ENCODE assay signal across 8 mouse cellular contexts in the genomic region with DNA sequence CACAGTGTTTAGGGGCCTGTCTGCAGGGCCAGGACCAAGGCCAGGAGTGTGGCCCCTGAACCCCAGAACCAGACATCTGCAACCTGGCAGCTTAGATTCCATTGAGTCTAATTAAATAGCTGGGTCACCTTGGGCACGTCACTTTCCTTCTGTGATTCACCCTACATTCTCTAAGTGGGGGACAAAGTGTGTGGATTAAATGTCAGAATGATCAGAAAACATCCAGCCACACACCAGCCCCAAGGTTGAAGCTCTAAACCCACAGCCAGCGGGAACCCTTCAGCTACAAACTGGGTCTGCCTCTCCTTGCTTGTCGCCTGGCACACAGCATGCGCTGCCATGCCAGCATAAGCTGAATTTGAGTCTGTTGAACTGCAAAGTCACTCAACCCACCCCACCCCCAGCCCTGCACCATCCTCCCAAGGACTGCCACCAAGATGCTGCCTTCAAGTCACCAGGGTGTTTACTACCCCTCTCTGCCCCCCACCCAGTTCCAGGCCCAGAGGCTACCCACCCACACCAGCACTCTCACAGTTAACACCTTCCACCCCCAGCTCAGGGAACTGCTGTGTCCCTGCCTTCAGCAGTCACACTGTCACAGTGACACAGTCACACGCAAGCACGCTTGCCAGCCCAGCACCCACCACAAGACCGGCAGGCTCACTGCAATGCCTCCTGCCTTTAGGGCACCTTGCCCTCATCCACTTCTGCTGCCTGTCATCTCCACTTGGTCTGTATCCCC. TPM values are rescaled to one million over a fixed set of nuclear protein-coding genes. Genes with fewer than 3 reads are reported as not detected.
A peak's percentile ranks its signal among the peaks of the same experiment; 100 is the strongest.
DNase-seq lines count a peak whose midpoint lies in the region; ATAC-seq and TF ChIP-seq lines count a peak whose summit lies in the region.

No protein-coding gene starts in this region.

- TF ChIP-seq RAD21 in MEL (IDR thresholded peaks at IDR 0.05; ENCODE audit: low read depth, low read length), result no peak

- no peaks in the 10 kb centered on the region for H3K79me2 ChIP-seq in MEL (ENCODE audit: control insufficient read depth, insufficient read depth, low read length, poor library complexity)

- H3K4me3 ChIP-seq in heart, embryonic 13.5 days, result peak overlapping the region; percentile 67
- H3K4me3 ChIP-seq in MEL (ENCODE audit: control insufficient read depth in 1 of 2, insufficient read depth in 1 of 2, low read depth in 2 of 2, low read length in 2 of 2), result no peak overlapping the region
- H3K4me3 ChIP-seq in liver, embryonic 15.5 days (replicated peaks), result no peak overlapping the region
- no peak overlapping the region for H3K4me3 ChIP-seq in lung, adult 2 months (replicated peaks; ENCODE audit: extremely low read depth, low read depth, low read length)

- peaks cover 68% of the 10 kb centered on the region for H3K27me3 ChIP-seq in heart, embryonic 13.5 days (replicated peaks)
- peaks cover 0 to 7% of the 10 kb centered on the region in 2 experiments; a peak in 2 of 4 replicates for H3K27me3 ChIP-seq in MEL (ENCODE audit: control insufficient read depth in 1 of 2, insufficient read depth in 2 of 2, low read length in 2 of 2)
- H3K27me3 ChIP-seq in liver, embryonic 15.5 days, result peaks cover 67% of the 10 kb centered on the region

- TF ChIP-seq EP300 in MEL (IDR thresholded peaks at IDR 0.05; ENCODE audit: low read depth in 1 of 2, low read length in 2 of 2), result no peak

- H3K4me2 ChIP-seq in heart, embryonic 13.5 days, result peak overlapping the region; percentile 96
- H3K4me2 ChIP-seq in liver, embryonic 15.5 days, result peak overlapping the region; percentile 69

- intact Hi-C loops in heart, postnatal 14 days (cut with DNase I), result no loop called here

- H3K9me3 ChIP-seq in heart, embryonic 13.5 days, result no peaks in the 10 kb centered on the region
- no peaks in the 10 kb centered on the region for H3K9me3 ChIP-seq in MEL (replicated peaks; ENCODE audit: insufficient read depth, low read length)
- no peaks in the 10 kb centered on the region for H3K9me3 ChIP-seq in liver, embryonic 15.5 days (replicated peaks)

- no peak for TF ChIP-seq POLR2A in MEL (IDR thresholded peaks at IDR 0.05; ENCODE audit: control insufficient read depth in 1 of 2, insufficient read depth in 1 of 2, low read depth in 1 of 2, low read length in 2 of 2, poor library complexity in 1 of 2)
- TF ChIP-seq POLR2A in lung, adult 2 months (IDR thresholded peaks at IDR 0.05; ENCODE audit: borderline replicate concordance, extremely low read depth, low read depth, low read length), result no peak

- WGBS in heart, embryonic 13.5 days, result 60% methylated on average over 7 of the region's 7 CpGs
- WGBS in liver, embryonic 15.5 days (ENCODE audit: insufficient replicate concordance), result 61% methylated on average over 7 of the region's 7 CpGs
- 66% methylated on average over 7 of the region's 7 CpGs for WGBS in lung, adult 2 months

- no peak overlapping the region for H3K27ac ChIP-seq in heart, embryonic 13.5 days (replicated peaks)
- H3K27ac ChIP-seq in MEL (ENCODE audit: control insufficient read depth, low read depth, low read length), result no peak overlapping the region
- no peak overlapping the region for H3K27ac ChIP-seq in liver, embryonic 15.5 days (replicated peaks)

- no peak for DNase-seq in heart, postnatal 14 days
- DNase-seq in MEL (ENCODE audit: low read depth, low spot score), result peak; percentile 19
- DNase-seq in frontal cortex, adult 2 months (ENCODE audit: extremely low spot score in 1 of 2, low spot score in 1 of 2), result peak; percentile 67 to 80
- no peak for DNase-seq in ovary, postnatal 36 days (ENCODE audit: low spot score)
- no peak for DNase-seq in lung, adult 2 months
- no peak for DNase-seq in adrenal gland, postnatal 10 days

- H3K9ac ChIP-seq in heart, embryonic 13.5 days, result peak overlapping the region; percentile 85; the same call in 1 of the 2 replicates
- H3K9ac ChIP-seq in MEL (ENCODE audit: control insufficient read depth, low read depth, low read length, poor library complexity, severe bottlenecking), result no peak overlapping the region
- no peak overlapping the region for H3K9ac ChIP-seq in liver, embryonic 15.5 days

- no peak for TF ChIP-seq CTCF in MEL (IDR thresholded peaks at IDR 0.05 in 2 of 3, conservative IDR thresholded peaks at IDR 0.05 in 1 of 3; ENCODE audit: control insufficient read depth in 1 of 3, insufficient read depth in 1 of 3, low read depth in 2 of 3, low read length in 3 of 3, poor library complexity in 1 of 3, severe bottlenecking in 1 of 3)
- TF ChIP-seq CTCF in lung, adult 2 months (IDR thresholded peaks at IDR 0.05; ENCODE audit: insufficient read depth, low read length), result no peak

- no peaks in the 10 kb centered on the region for H3K36me3 ChIP-seq in heart, embryonic 13.5 days
- H3K36me3 ChIP-seq in MEL (ENCODE audit: control insufficient read depth in 1 of 2, insufficient read depth in 2 of 2, low read length in 2 of 2), result peaks cover 0 to 5% of the 10 kb centered on the region in 2 experiments; a peak in 1 of 4 replicates
- H3K36me3 ChIP-seq in liver, embryonic 15.5 days (replicated peaks), result no peaks in the 10 kb centered on the region

- no peak for ATAC-seq in heart, embryonic 13.5 days (ENCODE audit: extremely low read depth, insufficient number of reproducible peaks, low FRiP score, low TSS enrichment)
- no peak for ATAC-seq in liver, embryonic 15.5 days (ENCODE audit: insufficient read depth)

- H3K4me1 ChIP-seq in heart, embryonic 13.5 days, result peaks cover 40% of the 10 kb centered on the region
- peaks cover 0 to 19% of the 10 kb centered on the region in 2 experiments; a peak in 2 of 4 replicates for H3K4me1 ChIP-seq in MEL (ENCODE audit: control insufficient read depth in 1 of 2, insufficient read depth in 2 of 2, low read length in 2 of 2)
- peaks cover 24% of the 10 kb centered on the region for H3K4me1 ChIP-seq in liver, embryonic 15.5 days (replicated peaks)
- H3K4me1 ChIP-seq in lung, adult 2 months (ENCODE audit: control insufficient read depth, insufficient read depth, low read length), result peaks cover 10% of the 10 kb centered on the region

TF ChIP-seq in MEL, 35 proteins besides CTCF, POLR2A, EP300 and RAD21:
- TF ChIP-seq NRF1 (IDR thresholded peaks at IDR 0.05; ENCODE audit: insufficient read depth, low read depth, low read length, poor library complexity, severe bottlenecking) (no peak), MAX (IDR thresholded peaks at IDR 0.05; ENCODE audit: low read length) (no peak), NELFE (IDR thresholded peaks at IDR 0.05; ENCODE audit: low read depth, low read length) (no peak), UBTF (IDR thresholded peaks at IDR 0.05; ENCODE audit: borderline replicate concordance, insufficient read depth, low read depth, low read length) (no peak), RCOR1 (IDR thresholded peaks at IDR 0.05; ENCODE audit: low read depth, low read length) (no peak), E2F4 (IDR thresholded peaks at IDR 0.05; ENCODE audit: borderline replicate concordance, low read depth, low read length) (no peak)
TF ChIP-seq in MEL: peak in this region for 0.

RNA-seq across cellular contexts. Expression of gene Pdgfb, which starts 0.6 kb away (rescaled TPM):
- polyA plus RNA-seq in heart, embryonic 13.5 days (2015; fragmentation: Nextera tagmentation; extraction: Ambion mirVana), result 2.2 and 2.6 TPM in 2 replicates
- total RNA-seq in heart, postnatal 14 days (2021), result 10 to 100 TPM; 42.2 to 43.4 TPM
- total RNA-seq in MEL (2012; rRNA removed), result 0.23 and 0.26 TPM in 2 replicates
- under 1 TPM in 1 of 2 experiments, not detected in 1; 0.72 TPM for polyA plus RNA-seq in MEL (2012; ENCODE audit: insufficient read depth in 1 of 2, insufficient read length in 2 of 2, low read depth in 1 of 2, low replicate concordance in 2 of 2, missing spikeins in 1 of 2)
- 30.7 and 32.4 TPM in 2 replicates for polyA plus RNA-seq in frontal cortex, adult 2 months (2012; rRNA removed)
- polyA plus RNA-seq in liver, embryonic 15.5 days (2015; fragmentation: Nextera tagmentation; extraction: Ambion mirVana), result 0.51 and 0.67 TPM in 2 replicates
- polyA plus RNA-seq in lung, adult 2 months (2012; rRNA removed), result 138 and 155 TPM in 2 replicates
- total RNA-seq in adrenal gland, postnatal 10 days (2021), result 10 to 100 TPM; 37.8 to 46.7 TPM

RNA-seq across cellular contexts. Expression of gene Cbx7, which starts 44.5 kb away (rescaled TPM):
- polyA plus RNA-seq in heart, embryonic 13.5 days (2015; fragmentation: Nextera tagmentation; extraction: Ambion mirVana), result 1.5 TPM in 2 replicates
- total RNA-seq in heart, postnatal 14 days (2021), result 1 to 10 TPM; 3.6 to 7.8 TPM
- total RNA-seq in MEL (2012; rRNA removed), result 2.9 and 3.7 TPM in 2 replicates
- 10 to 100 TPM in 1 of 2 experiments, not detected in 1; 11.1 TPM for polyA plus RNA-seq in MEL (2012; ENCODE audit: insufficient read depth in 1 of 2, insufficient read length in 2 of 2, low read depth in 1 of 2, low replicate concordance in 2 of 2, missing spikeins in 1 of 2)
- polyA plus RNA-seq in frontal cortex, adult 2 months (2012; rRNA removed), result 58.6 TPM in 2 replicates
- 0.97 and 1.4 TPM in 2 replicates for polyA plus RNA-seq in liver, embryonic 15.5 days (2015; fragmentation: Nextera tagmentation; extraction: Ambion mirVana)
- polyA plus RNA-seq in lung, adult 2 months (2012; rRNA removed), result 72.5 and 75.9 TPM in 2 replicates
- 10 to 100 TPM in 1 of 2 experiments, 1 to 10 TPM in 1; 8.1 to 11.1 TPM for total RNA-seq in adrenal gland, postnatal 10 days (2021)

Comparison
In these comparisons a context has a peak if more than half of its experiments do, and no peak if none do; other contexts are left out.
1. DNase-seq: peak in MEL (single experiment) and frontal cortex, adult 2 months (2 of 2); none in heart, postnatal 14 days (0 of 2), ovary, postnatal 36 days (single experiment), lung, adult 2 months (single experiment) and adrenal gland, postnatal 10 days (single experiment).